Mouse (Mus musculus) adrenal gland (tissue): ENCODE results near the gene Ttc28.
"Not testable (repeated sequence)": the region's sequence is repeated elsewhere in the genome, so short reads cannot be mapped to it uniquely, and the experiment has no call there.

Experiments
- intact Hi-C: fragments of 180-260 bp; cut with DNase I; formaldehyde crosslinking; loops from one replicate; pipeline ENCODE4 v1.15.1; 2025

The Ttc28 gene

GRCm38 (mm10) chr5:110878526-110878925 is 1.1 kb upstream of the Ttc28 start:
- intact Hi-C loops: not testable (repeated sequence)

DNA sequence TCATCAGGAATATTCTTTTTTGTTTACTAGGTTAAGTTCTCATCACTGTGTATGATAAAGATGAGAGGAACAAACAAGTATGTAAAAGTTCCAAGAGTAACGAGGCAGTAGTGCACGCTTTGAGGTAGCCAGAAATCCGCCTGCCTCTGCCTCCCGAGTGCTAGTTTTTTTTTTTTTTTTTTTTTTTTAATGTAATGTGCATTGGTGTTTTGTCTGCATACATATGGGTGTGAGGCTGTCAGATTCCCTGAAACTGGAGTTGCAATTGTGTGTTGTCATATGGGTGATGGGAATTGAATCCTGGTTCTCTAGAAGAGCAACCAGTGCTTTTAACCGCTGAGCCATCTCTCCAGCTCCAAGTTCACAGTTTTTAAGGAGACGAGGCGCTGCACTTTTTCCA is 561 bp upstream of the Ttc28 start:
- intact Hi-C loops: no loop called here

DNA sequence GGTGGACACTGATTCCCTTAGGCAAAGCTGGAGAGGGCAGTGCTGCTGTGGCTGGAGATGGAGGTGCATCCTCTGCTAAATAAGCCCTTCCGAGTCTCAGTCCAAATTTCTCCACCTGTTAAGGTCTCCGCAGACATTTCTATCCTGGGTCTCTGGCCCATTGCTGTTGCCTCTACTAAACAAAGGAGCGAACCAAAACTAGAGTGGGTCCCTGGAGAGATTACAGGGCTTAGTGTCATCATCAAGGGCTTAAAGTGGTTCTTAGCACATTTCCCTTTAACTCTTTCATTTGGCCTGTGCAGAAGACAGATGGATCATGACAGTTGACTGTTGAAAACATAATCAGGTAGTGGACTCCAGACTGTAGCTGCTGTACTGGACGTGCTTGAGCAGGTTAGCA is 9.0 kb downstream of the Ttc28 start:
- intact Hi-C loops: no loop called here

GRCm38 (mm10) chr5:110889945-110890344 is 10.3 kb downstream of the Ttc28 start:
- intact Hi-C loops: no loop called here

DNA sequence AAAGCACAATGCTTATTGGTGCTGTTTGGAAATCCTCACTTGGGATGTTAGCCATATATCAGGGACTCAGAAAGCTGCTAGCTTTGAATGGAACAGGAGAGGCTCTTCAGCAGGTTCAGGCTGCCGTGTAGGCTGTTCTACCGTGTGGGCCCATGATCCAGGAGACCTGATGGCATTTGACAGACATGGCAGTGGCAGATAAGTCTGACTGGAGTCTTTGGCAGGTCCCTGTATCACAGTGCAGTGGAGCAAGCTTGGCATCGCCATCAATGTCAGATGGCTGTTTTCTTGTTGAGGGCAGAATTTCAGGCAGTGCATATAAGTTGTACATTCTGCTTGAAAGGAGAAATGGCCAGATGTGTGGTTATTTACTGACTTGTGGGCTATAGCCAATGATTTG is 11.0 kb downstream of the Ttc28 start:
- intact Hi-C loops: no loop called here

GRCm38 (mm10) chr5:110897114-110897788 is 17.6 kb downstream of the Ttc28 start:
- intact Hi-C loops: no loop called here

DNA sequence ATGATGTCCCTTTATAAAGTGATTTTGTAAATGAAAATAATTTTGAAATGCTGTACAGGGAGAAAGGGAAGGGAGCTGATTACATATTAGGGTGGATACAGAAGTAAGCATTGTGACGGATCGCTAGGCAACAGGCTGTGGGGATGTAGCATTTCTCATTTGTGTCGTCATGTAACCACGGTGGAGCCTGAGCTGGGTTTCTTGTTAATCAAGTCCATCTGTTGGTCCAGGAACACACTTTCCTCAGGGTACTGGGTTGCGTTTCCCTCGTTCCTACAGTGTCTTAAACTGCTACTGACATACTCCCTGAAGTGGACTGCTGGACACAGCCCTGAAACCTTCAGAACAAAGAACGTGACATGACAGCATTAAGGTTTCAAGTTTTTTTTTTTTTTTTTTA is 18.6 kb downstream of the Ttc28 start:
- intact Hi-C loops: no loop called here

DNA sequence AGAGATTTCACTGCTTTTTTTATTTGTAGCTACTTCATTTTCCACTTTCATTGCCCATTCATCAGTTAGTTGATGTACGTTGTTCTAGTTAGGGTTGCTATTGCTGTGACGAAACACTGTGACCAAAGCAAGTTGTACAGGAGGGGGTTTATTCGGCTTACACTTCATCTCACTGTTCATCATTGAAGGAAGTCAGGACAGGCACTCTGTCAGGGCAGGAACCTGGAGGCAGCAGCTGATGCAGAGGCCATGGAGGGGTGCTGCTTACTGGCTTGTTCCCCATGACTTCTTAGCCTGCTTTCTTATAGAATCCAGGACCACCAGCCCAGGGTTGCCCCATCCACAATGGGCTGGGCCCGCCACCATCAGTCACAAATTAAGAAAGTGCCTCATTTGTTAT is 19.2 kb downstream of the Ttc28 start:
- intact Hi-C loops: no loop called here

DNA sequence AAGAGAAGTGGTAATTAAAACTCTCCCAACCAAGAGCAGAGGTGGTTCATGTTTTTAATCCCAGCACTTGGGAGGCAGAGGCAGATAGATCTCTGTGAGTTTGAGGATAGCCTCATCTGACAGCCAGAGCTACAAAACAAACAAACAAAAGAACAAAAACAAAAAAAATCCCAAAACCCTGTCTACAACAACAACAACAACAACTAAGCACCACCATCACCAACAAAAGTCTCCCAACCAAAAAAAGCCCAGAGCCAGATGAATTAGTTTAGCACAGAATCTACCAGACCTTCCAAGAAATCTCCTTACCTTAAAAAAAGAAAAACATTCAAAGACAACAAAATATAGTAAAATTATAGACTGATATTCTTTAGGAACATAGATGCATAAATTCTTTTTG is 20.7 kb downstream of the Ttc28 start:
- intact Hi-C loops: no loop called here

- intact Hi-C loops: no loop called here
These were observed 27.1 kb downstream of the Ttc28 start for GRCm38 (mm10) chr5:110906708-110907107.

GRCm38 (mm10) chr5:110908879-110909278 is 29.3 kb downstream of the Ttc28 start:
- intact Hi-C loops: no loop called here

DNA sequence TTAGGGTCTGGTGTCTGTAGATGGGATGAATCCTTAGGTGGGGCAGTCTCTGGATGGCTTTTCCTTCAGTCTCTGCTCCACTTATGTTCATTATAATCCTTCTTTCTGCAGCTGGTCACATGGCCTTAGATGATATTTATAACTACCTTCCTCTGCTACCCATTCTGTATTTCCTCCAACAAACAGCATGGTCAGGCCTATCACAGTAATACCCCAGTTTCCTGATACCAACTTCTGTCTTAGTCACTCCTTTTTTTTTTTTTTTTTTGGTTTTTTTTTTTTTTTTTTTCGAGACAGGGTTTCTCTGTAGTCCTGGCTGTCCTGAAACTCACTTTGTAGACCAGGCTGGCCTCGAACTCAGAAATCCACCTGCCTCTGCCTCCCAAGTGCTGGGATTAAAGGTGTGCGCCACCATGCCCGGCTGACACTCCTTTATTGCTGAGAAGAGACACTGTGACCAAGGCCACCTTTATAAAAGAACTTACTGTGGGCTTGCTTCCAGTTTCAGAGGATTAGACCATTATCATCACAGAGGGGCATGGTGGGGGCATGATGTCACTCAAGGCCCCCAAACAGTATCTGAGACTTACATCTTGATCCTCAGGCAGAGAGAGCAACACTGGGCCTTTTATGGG is 30.5 kb downstream of the Ttc28 start:
- intact Hi-C loops: no loop called here

GRCm38 (mm10) chr5:110914859-110915258 is 35.3 kb downstream of the Ttc28 start:
- intact Hi-C loops: no loop called here

- intact Hi-C loops: no loop called here
These were observed 36.6 kb downstream of the Ttc28 start for GRCm38 (mm10) chr5:110916241-110916640.

DNA sequence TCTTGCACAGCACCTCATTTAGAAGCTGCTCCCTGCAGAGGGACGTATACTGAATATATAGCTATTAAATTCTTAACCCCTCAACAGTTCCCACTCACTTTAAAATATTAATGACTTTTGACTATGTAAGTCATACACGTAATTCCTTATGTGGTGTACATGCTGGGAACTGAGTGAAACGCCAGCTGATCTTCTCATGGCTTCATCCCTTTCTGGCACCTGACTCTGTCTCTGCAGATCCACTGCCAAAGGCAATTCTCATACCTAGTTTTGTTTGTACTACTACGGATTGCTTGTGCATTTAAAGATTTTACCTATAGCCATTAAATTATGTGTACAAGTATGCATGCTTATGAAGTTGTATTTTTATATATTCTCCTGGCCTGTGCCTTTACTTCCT is 39.9 kb downstream of the Ttc28 start:
- intact Hi-C loops: no loop called here

DNA sequence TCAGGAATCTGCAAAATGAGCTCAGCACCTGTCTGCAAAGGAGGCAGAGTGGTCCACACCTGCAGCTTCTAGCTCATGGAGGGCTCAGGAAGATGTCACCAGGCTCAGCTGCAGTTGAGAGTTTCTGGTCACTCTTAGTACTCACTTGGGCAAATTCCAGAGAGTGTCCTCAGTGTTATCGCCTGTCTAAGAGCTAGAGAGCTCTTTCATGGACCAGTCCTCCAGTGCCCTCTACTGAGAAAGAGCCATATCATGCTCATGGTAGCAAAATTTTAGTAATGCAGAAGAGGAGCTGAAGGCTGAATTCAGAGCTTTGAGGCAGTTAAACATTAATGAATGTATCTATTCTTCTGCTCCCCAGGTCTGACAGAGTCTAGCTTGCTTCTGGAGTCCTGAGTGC is 43.7 kb downstream of the Ttc28 start:
- intact Hi-C loops: loop anchor here (2.0 to 5.0 kb wide), 2 partner anchors 87 to 344 kb away; no protein-coding TSS in a partner anchor

- intact Hi-C loops: loop anchor here (5.0 kb wide), 1 partner anchor 343 kb away; no protein-coding TSS in a partner anchor
These were observed 45.0 kb downstream of the Ttc28 start for GRCm38 (mm10) chr5:110924636-110925035.

DNA sequence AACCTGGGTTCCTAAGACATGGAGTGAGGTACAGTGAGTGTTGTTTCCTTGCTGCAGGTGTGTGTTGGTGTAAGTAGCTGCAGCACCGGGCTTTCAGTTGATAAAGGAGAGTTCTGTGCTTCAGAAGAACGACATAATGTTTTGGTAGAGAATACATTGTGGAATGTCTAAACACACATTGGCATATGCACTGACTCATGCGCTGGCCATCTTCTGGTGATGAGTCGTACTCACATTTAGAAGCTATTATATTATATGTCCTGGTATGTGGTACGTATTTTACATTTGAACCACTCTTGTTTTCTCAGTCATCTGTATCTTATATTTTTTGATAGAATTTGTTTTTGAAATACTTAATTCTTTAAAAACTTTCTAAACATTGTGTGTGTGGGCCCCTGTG is 46.2 kb downstream of the Ttc28 start:
- intact Hi-C loops: no loop called here

- intact Hi-C loops: no loop called here
These were observed 48.7 kb downstream of the Ttc28 start for GRCm38 (mm10) chr5:110928289-110928688.

- intact Hi-C loops: no loop called here
These were observed 49.7 kb downstream of the Ttc28 start for GRCm38 (mm10) chr5:110929306-110929705.

GRCm38 (mm10) chr5:110936606-110937005 is 57.0 kb downstream of the Ttc28 start:
- intact Hi-C loops: no loop called here

- intact Hi-C loops: no loop called here
These were observed 64.7 kb downstream of the Ttc28 start for GRCm38 (mm10) chr5:110944326-110944725.
